Mouse (Mus musculus) heart, adult 18-20 months (tissue): ENCODE results near the gene Dmp1. TPM values are rescaled to one million over a fixed set of nuclear protein-coding genes. Genes with fewer than 3 reads are reported as not detected.

Source experiments
- DNase-seq, 2 experiments: peaks; one replicate each; pipeline ENCODE4 v3.0.0; 2021 to 2022; ENCODE audit warnings: mixed read lengths in 1 of 2
- total RNA-seq, 2 experiments: library from RNA; stranded (reverse); gene quantifications; 2 replicates each; pipeline ENCODE4 v1.2.3; 2021

Gene Dmp1
- total RNA-seq, 2 experiments from 2014 or later, result not detected

DNA sequence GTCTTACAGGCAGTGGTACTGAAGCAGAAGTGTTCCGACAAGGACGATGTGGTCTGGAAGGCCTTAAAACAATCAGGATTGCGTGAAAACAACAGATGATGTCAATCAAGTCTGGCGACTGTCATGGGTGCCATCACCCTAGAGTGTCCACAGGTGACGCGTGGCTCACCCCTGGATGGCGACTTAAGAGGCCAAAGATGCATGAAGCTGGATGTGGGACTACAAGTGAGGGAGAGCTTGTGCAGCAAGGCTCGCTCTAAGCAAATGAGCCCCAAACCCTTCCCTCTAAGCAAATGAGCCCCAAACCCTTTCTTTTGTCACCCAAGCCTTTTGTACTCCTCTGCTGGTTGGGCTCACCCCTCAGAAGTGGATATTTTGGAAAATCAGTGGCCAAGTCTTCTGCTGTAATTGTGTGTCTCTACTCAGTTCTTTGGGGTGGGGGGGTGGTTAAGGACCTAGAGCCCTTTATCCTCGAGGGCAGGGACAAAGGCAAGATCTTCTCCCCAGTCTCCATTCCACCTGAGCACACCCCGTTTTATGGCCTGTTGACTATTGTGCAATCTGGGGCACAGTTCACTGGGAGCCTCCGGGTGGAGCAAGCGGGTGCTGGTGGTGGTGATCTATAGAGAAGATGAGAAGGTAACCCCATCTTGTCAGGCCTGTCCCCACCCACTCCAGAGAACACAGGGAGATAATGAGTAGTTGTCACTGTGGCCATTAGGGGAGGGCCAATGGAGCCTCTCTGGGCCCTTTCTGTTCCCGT is 60.8 kb downstream of the Dmp1 start:
- DNase-seq, result no peak

Other genes starting within 250 kb of the Dmp1 start
- not detected for gene Hsd17b13, start 225.2 kb upstream of the Dmp1 start, total RNA-seq
- gene Hsd17b11, start 180.7 kb upstream of the Dmp1 start, total RNA-seq, result 10 to 100 TPM; 21.7 to 30.4 TPM
- gene Nudt9, start 156.3 kb upstream of the Dmp1 start, total RNA-seq, result 10 to 100 TPM; 56.0 to 56.5 TPM
- not detected for gene Gm17660, start 125.0 kb upstream of the Dmp1 start, total RNA-seq
- 100 to 1,000 TPM; 186 to 203 TPM for gene Sparcl1, start 88.9 kb upstream of the Dmp1 start, total RNA-seq
- not detected for gene Dspp, start 31.9 kb upstream of the Dmp1 start, total RNA-seq
- not detected for gene Ibsp, start 96.6 kb downstream of the Dmp1 start, total RNA-seq
- gene Mepe, start 122.7 kb downstream of the Dmp1 start, total RNA-seq, result not detected
- under 1 TPM in 1 of 2 experiments, not detected in 1; 0.75 TPM for gene Spp1, start 232.5 kb downstream of the Dmp1 start, total RNA-seq